Mouse (Mus musculus): ENCODE measurements at regions not wholly inside any gene's neighbourhood (a gene's known extent, or its start where the extent isn't known, plus 50 kb on each side); places are given as distances from the start of the nearest gene placed in this dataset.

DNA sequence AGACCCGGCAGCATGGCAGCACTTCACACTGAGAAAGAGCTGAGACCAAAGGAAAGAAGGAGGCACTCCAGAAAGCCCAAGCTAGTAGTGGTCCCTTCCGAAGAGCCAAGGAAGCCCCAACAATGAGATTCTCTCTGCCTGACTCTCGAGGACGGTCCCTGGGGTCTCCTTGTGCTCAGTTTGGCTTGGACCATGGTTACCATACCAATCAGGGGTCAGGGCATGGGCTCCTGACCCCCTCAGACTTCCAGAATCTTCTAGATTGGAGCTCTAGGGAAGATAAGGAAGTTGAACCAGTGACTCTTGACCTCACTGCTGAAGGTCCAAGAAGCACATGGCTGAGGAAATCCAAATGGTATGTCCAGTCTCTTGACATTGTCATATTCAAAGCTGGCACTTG is 53.0 kb upstream of the Cplx2 start:
- no peak for DNase-seq (ENCODE audit: low spot score in 2 of 2)

DNA sequence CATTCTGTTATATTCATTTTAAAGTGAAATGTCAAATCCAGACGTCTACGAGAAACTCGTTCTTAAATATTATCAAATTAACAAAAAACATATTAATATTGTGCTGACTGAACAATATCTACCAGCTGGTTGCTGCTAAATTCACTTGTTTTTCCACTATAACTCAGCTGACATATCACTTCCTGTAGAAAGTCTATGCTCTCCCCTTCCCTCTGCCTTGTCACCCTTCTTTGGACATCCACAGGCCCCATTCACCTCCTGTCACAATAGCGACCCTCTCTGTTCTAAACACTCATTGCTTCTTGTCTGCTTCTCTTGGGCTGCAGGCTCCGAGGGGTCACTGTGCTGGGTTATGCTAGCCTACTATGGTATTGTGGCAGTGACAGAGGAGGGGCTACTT is 52.5 kb upstream of the Cplx2 start:
- no peak for DNase-seq (ENCODE audit: low spot score in 2 of 2)

DNA sequence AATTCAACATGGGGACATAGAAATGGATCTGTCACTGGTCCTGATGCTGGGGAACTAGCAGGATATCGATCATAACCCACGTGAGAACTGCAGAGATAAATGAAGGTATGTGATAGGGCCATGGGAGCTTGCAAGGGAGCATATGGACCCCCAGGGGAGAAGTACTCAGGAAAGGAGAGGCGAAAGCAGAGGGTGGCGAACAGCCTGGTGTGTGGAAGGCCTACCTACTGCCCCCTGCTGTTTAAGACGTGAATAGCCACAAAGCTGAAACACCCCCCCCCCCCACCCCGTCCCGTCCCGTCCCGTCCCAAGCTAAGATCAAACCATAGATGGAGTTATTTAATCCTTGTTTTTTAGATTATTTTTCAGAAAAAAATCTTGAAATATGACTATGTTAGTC is 50.9 kb upstream of the Cplx2 start:
- DNase-seq (ENCODE audit: low spot score in 2 of 2), result no peak

DNA sequence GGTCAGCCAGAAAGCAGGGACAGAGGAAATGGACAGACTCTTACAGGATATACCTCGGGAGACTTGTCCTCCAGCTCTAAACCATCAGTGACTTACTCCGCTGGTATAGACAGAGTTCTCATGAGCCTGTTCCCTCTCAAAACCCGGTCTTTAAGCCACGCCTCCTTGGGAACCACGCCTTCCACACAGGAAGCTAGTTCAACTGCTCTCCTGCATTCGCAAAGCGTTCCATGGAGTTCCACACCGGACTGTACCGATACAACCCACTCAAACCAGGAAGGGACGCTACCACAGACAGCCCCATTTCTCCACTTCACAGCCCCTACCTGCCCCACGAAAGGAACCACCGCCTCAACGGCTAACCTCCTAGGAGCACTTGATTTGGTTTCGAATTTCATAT is 50.1 kb upstream of the Cplx2 start:
- no peak for DNase-seq (ENCODE audit: low spot score in 2 of 2)

All from left cerebral cortex, adult 9 months (tissue).